Mouse (Mus musculus) adrenal gland, postnatal 36 days (tissue): ENCODE measurements around the gene Actn4. TPM values are rescaled to one million over a fixed set of nuclear protein-coding genes. Genes with fewer than 3 reads are reported as not detected.
"Not testable (repeated sequence)": the region's sequence is repeated elsewhere in the genome, so short reads cannot be mapped to it uniquely, and the experiment has no call there.

ENCODE experiments used
- DNase-seq, 2 experiments: peaks; one replicate each; pipeline ENCODE4 v3.0.0; 2021; ENCODE audit warnings: mixed read lengths in 1 of 2
- total RNA-seq, 2 experiments: library from RNA; stranded (reverse); gene quantifications; 2 replicates each; pipeline ENCODE4 v1.2.3; 2021

Gene Actn4
- total RNA-seq, 2 experiments from 2014 or later = 193 to 252 TPM

DNA sequence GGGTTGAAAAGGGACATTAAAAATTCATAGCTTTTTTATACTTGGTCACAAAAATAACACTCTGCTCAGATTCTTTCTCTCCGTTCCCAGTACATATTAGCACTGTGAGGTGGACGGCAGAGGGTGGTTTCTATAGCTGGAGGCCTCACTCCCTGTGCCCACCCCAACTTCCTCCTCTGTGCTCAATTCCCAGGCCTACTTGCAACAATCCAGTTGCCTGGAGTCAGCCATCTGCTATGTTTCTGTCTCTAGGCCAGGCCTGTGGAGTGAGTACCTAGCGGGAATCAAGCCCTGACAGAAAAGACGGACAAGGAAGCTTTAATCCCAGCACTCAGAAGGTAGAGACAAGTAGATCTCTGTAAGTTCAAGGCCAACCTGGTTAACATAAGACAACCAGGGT, 39.5 kb downstream of the Actn4 start:
- DNase-seq = no peak

DNA sequence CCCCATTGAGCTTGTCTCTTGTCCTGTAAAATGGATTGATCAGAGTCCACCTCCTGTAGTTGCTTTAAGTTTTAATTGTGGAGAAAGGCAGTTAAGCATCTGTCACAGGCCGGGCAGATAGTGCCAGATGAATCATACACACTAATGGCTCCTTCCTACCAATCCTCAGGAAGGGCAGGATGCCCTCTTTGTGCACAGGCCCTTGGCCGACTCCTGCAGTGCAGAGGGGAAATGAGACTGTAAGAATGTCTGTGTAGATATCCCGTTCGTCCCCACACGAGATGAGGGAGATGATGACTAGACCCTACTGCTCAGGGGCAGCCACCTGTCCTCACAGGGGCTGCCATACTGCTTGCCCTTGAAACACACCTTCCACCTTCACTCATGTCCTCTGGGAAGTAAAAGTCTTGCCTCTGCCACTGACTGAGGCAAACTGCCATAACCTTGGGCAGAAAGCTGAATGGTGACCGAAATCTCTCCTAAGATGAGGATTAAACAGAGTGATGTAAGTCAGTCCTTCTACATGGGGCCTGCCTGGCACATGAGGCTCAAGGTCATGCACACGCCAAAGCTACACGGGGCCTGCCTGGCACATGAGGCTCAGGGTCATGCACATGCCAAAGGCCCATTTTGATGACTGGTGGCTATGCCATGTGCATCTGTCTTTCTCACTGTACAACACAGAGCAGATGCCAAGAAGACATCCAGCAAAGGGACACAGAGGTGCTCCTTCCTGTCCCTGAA, 40.2 kb downstream of the Actn4 start:
- peak; percentile 47 to 58 for DNase-seq

DNA sequence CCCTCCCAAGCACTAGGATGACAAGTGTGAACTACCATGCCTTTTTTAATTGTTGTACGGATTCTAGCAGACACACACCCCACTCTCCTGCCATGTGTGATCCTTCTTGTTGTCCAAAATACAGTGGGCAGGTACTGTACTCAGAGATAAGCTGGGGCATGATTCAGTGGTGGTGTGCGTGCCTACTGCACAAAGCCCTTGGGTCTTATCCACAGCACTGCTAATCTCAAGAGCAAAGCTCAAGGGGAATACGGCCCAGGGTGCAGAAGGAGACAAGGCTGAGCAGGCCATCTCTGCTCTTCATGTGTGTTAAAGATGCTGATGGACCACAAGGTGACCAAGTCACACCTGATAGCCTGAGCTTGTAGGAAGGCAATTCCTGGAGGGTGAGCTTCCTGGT, 41.0 kb downstream of the Actn4 start:
- no peak for DNase-seq

DNA sequence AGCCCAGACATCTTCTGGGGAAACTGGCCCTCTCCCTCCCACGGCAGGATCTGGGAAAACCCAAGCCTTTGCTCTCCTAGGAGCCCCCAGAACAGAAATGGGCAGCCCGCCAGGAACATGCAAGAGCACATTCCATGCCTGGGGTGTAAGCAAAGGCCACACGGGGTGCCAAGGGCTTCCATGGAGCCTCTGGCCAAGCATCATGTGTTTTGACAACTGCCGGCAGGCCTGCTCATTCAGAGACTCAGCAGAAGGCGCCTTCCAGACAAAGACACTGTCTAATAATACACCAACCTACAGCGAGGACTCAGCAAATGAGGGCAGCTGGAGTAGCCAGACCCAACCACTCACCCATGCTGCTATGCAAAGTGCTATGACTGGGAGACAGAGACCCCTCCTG, 42.3 kb downstream of the Actn4 start:
- DNase-seq = peak; percentile 77 to 87

DNA sequence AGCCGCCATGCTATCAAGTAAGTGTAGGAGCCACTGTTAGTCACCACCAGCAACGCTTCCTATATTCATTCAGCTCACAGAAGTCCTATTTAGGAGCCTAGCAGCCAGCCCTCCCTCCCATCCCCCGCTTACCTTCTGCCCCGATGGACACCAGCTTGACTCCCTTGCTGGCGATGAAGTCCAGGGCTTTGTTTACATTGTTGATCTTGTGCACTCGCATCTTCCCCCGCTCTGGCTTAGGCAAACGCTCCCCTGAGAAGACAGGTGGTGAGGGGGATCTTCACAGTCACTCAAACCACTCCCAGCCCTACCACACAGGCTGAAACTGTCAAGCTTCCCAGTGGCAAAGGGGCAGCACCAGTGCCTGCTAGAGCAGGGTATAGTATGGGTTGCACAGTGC, 43.6 kb downstream of the Actn4 start:
- no peak for DNase-seq

DNA sequence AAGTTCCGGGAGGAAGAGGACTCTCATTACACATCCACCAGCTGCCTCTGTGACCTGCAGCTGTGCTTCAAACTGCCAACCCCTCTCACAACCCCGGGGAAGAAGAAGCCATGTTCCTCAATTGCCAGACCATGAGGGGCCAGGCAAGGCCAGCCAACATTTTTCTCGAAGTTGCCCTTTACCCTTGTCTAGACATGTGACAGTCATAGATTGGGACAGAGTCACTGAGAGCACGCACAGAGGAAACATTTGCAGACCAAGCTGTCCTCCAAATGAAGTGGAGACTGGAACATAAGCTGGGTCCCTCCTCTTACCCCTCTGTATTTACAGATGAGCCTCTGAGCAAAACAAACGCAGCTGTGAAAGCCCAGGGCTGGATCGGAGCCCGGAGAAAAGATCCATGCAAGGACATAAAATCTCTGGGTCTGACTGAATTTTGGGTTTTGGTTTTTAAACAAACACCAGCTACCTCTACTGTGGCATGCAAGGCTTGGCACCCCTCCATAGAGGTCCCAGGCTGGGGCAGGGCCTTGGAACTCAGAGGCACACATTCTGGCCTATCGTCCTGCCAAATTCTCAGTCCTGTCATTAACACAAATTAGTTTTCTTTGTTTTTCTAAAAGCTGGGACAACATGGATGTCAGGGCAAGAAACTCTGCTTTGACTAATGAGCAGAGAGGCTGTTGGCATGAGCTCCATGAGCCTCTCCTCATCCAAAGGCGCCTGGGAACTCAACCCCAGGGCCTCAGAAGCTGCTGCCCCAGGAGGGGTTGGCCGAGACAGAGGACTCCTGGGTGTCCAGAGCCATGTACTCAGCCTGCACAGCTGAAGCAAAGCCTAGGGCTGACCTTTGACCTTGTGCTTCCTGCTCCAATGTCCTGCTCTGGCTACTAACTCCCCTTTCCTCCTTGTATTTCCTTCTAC, 44.4 kb downstream of the Actn4 start:
- DNase-seq = peak; percentile 74 to 83

DNA sequence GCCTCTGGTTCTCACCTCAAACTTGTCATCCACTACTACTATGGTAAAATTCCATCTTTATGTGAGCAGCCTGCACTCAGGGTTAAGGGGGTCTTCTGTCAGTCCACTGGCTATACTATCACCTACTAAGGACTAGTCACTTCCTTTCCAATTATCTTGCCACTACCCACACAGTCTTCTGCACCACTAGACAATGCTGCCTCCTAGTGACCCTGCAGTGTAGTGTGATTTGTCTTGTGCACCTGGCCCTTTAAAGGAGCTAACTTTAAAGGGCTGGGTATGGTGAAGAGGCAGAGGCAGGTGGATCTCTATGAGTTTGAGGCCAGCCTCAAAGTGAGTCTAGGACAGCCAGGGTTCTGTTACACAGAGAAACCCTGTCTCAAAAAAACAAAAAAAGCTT, 45.6 kb downstream of the Actn4 start:
- DNase-seq = no peak

DNA sequence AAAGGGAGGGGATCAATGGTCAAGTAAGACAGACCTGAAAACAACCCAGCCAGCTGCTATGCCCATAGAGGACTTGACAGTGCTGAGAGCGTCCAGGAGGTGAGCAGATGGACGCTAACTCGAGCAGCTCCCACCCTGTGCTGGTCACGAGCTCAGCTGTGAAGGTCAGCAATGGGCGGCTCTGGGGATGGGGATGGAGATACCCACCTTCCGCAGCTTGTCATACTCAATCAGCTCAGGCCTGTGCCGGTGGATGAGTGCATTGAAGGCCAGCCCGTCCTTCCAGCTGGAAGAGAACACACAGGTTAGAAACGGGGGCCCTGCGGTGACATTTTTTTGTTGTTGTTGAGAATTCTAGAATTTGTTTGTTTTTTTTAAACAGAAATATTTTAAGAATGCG, 49.0 kb downstream of the Actn4 start:
- DNase-seq = no peak

DNA sequence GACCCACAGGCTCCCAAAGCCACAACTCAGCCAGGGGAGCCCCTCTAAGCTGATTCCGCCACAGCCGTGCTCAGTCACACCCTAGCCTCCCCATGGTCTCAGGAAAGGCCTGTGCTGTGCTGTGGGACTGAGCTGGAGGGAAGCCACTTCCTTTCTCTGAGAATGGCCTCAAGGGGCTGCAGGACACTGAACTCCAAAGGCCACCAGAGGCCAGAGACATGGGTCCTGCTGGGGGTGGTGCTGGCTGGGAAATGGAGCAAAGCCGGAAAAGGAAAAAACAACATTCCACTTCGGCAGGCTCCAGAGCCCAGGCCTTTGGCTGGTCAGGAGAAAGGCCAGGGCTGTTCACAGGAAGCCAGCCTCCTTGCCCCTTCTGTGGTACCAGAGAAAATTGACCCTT, 50.5 kb downstream of the Actn4 start:
- peak; percentile 46 to 67 for DNase-seq

DNA sequence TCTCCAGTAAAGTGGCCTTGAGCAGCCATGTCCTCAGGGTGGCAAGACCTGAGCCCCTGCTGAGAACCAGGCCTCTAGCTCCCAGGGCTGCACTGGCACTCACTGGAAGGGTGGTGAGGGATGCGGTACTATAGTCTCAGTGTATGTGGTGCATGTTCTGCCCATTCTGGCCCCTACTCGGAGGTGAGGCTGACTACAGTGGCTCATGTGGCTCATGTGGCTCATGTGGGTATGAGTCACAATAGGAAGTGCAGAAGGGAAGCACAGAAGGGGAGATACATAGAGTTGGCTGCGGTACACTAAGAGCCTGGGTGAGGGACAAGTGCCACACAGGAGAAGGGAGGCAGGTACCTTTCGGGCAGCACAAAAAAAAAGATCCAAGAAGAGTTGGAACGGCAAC, 54.9 kb downstream of the Actn4 start:
- no peak for DNase-seq

DNA sequence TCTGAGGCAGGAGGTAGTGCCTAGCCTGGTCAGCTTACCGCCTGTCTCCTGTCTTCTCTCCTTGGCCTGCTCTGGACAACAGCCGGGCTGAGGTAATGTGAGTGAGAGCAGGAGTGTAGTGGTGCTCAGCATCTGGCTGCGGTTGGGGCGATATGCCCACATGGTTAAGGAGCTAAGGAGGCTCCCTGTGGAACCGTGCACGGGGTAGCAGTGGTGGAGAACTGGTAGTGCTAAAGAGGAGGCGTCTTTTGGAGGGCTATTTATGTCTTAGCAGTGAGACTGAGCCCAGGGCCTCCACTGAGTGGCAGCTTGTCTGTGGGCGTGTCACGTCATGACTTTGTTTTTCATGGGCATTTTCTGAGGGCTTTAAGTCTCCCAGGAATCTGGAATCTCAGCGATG, 58.4 kb downstream of the Actn4 start:
- DNase-seq = no peak

DNA sequence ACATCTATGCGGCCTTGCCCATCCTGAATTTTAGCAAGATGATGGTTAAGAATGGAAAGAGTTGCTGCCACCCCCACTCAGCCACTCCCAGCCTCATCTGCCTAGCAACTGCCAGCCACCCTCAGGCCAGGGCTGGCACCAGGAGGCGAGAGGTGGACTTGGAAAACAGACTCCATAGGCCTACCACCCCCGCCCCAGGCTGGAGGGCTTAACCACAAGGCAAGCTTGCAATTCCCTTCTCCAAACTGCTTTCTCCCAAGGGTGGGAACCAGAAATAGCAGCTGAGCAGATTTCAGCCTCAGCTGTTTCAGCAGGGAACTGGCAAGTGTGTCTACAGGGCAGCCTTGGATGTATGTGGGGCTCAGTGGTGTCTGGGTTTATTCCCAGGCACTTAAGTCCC, 59.3 kb downstream of the Actn4 start:
- peak in 1 of 2 experiments; percentile 32 for DNase-seq

DNA sequence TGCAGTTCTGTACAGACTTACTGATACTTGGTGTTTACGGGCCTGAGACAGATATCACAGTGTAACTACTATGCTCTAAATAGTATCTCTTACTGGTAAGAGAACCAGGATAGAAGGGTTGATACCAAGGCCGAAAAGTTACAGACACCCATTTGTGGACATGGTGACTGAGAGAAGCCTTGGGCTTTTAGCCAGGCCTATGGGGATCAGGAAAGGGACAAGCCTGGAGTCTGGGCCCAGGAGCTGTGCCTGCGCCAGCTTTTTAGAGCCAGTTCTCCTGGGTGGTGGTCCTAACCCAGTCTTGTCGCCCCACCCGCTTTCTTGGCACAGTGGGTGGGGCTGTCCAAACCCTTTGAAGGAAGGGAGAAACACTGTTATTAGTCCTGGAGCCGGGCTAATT, 60.0 kb downstream of the Actn4 start:
- DNase-seq = peak; percentile 64 to 74

DNA sequence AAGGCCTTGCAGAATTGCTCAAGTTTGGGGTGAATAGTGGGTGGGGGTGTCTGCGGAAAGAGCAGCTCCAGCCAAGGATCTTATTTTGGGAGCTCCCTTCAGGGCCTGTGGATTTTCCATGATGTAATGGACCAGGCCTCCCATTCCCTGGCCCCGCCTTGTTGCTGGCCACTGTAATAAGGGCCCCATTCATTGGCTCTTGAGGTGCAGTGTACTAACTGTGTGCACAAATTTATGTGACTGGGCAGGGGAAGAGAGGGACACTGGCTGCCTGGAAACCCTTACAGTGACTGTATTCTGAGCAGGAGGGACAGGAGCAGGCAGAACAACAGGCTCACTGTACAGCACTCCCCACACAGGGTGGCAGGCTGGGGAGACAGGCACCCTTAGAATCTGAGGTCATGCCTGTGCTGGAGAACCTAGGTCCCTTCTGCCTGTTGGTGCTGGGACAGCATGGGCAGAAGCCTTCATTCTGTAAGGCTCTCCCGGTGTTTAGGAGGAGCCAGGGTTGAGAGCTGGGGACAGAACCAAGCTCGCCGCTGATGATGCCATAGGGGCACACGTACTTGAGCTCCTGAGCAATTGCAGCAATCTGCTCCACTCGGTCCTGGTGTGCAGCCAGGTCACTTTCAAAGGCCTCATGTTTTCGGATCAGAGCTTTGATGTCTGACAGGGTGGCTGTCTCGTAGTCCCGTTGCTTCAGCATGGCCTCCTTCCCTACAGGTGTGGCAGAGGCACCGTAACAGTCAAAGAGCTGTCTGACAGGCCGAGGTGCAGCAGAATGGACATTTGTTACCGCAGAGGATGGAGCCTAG, 60.6 kb downstream of the Actn4 start:
- peak; percentile 36 to 50 for DNase-seq

DNA sequence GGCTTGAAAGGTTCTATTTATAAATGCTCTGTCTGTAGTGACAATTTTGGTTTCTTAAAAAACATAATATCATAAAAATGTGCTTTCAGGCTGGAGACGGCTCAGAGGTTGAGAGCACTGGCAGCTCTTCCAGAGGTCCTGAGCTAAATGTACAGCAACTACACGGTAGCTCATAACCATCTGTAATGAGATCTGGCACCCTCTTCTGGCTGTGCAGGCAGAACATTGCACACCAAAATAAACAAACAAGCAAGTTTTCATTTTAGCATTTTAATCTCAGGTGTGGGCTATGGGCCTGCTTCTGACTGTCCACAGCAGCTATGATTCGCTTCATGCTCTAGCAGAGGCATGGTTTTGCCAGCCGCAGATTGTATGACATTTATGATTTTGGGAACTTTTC, 62.2 kb downstream of the Actn4 start:
- DNase-seq = no peak

DNA sequence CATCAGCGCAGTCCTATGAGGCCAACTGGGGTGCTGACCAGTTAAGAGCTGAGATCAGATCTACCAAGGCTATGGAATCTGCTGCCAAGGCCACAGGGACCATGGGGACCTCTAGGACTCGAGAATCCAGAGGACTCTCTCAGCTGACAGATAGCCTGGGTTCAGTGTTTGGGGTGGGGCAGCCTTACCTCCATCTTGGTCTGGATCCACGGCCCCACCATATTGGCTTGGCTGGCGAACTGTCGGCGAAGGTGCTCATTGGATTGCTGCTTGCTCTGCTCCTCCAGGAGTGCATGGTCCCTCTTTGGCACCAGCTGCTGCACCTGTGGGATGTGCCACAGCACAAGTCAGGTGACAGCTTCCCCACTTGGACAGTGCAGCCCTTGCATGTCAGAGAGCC, 64.5 kb downstream of the Actn4 start:
- no peak for DNase-seq

DNA sequence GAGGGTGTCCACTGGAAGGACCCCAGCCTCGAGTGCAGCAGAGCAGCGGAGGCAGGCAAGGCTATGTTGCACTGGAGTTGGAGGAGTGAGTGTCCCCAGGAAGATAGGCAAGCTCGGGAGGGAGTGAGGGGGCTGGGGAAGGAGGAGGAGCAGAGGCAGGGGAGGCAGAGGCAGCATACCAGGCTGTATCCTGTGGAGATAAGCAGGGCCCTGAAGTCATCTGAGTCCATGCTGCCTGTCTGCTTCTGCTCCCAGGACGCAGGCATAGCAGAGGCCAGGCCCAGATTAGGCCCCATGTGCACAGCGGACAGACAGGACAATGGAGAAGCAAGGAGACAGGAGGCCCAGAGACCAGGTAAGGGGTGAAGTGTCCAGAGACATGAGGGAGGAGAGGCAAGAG, 67.2 kb downstream of the Actn4 start:
- DNase-seq = no peak

DNA sequence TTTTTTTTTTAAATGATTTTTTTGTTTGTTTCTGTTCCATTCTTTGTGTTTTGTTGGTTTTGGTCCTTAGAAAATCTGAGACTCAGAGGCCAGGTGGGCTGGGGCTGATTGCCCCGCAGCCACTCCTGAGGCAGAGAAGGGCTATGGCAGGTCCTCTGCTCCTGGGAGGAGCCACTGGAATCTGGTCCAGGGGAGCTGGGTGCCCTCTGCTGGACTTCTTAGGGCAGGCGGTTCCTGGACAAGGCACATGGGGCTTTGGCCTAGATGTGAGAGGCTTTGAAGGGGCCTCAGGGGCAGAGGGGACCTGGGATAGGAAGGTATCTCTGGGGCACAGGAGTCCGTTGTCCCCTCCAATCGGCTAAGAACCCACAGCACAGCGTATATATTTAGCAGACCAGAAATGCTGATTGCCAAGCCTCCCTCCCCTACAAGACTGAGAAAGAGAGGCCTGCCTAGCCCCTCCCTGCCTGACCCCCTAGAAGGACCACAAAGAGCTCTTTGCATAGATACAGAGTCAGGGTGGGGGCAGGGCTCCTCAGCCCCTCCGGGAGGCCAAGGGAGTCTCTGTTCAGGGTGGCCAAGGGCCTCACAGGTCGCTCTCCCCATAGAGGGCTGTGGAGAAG, 68.4 kb downstream of the Actn4 start:
- DNase-seq = peak; percentile 69 to 77

DNA sequence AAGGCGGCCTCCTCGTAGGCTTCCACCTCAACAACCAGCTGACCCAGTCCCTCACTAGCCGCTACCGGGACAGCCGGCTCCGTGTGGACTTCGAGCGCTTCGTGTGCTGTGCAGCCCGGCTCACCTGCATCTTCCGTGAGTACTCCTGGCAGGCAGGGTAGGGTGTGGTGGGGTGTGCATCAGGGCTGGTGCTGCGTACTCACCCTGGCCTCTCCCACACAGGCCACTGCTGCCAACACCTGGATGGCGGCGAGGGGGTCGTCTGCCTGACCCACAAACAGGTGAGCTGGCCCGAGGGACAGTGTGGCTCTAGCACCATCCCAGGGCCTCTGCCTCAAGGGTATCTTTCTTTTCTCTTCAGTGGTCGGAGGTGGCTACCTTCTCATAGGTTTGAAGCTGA, 69.5 kb downstream of the Actn4 start:
- DNase-seq = no peak

DNA sequence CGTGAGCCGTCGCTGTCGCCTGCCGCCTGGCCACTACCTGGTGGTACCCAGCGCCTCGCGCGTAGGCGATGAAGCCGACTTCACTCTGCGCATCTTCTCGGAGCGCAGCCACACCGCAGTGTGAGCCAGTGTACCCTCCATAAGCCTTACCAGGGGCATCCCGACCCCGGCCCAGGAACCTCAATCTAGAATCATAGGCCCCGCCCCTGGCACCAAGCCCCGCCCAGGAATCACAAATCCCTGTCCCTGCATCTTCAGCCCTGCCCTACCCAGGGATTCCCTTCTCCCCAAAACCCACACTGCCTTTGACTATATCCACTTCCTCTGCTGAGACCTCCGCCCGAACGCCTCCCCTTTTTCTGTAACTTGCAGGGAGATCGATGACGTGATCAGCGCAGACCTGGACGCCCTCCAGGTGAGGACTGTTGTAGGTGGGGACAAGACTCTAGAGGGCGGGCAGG, 73.4 kb downstream of the Actn4 start:
- DNase-seq = no peak

DNA sequence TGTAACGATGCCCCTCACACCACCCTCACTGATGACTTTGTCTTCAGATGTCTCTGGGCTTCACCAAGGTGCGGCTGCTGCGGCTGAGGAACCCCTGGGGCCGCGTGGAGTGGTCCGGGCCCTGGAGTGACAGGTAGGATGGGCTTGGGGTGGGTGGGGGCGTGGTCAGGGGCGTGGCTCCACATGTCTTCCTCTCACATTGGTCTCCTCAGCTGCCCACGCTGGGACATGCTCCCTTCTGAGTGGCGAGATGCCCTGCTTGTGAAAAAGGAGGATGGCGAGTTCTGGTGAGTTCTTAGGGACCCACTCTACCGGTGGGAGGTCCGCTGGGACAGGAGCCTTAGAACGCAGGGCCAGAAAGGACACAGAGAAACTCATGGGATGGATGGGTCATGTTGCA, 75.7 kb downstream of the Actn4 start:
- no peak for DNase-seq

DNA sequence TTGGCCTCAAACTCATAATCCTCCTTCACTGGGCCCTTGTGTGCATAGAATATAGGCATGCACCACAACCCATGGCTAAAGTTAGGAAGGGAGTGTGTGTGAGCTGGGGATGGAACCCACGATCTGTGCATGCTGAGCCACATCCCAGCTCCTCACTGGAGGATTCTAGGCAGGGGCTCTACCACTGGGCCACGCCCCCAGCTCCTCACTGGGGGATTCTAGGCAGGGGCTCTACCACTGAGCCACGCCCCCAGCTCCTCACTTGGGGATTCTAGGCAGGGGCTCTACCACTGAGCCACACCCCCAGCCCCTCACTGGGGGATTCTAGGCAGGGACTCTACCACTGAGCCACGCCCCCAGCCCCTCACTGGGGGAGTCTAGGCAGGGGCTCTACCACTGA, 78.4 kb downstream of the Actn4 start:
- not testable (repeated sequence) for DNase-seq
